Mouse (Mus musculus) right cerebral cortex, adult 18-20 months (tissue): ENCODE results near the gene Slc35g1.

ENCODE experiments used
- DNase-seq: peaks from one replicate; pipeline ENCODE4 v3.0.0; 2022; ENCODE audit warnings: mixed read lengths

The Slc35g1 gene

GRCm38 (mm10) chr19:38397004-38397403 lies 1.2 kb downstream of the Slc35g1 start:
- no peak for DNase-seq

GRCm38 (mm10) chr19:38398966-38399365 lies 3.2 kb downstream of the Slc35g1 start:
- DNase-seq: no peak

- no peak for DNase-seq
Observed at GRCm38 (mm10) chr19:38400851-38401250, 5.1 kb downstream of the Slc35g1 start.

- DNase-seq: no peak
Observed at GRCm38 (mm10) chr19:38401416-38401815, 5.6 kb downstream of the Slc35g1 start.

- no peak for DNase-seq
Observed at GRCm38 (mm10) chr19:38410357-38411056, 14.7 kb downstream of the Slc35g1 start.

- DNase-seq: no peak
Observed at GRCm38 (mm10) chr19:38413861-38414260, 18.1 kb downstream of the Slc35g1 start.

- no peak for DNase-seq
Observed at GRCm38 (mm10) chr19:38418819-38419423, 23.1 kb downstream of the Slc35g1 start.

GRCm38 (mm10) chr19:38420751-38421295 lies 25.0 kb downstream of the Slc35g1 start:
- DNase-seq: no peak

GRCm38 (mm10) chr19:38421436-38421835 lies 25.7 kb downstream of the Slc35g1 start:
- no peak for DNase-seq

- DNase-seq: no peak
Observed at GRCm38 (mm10) chr19:38422926-38423325, 27.1 kb downstream of the Slc35g1 start.

GRCm38 (mm10) chr19:38423884-38424283 lies 28.1 kb downstream of the Slc35g1 start:
- peak; percentile 14 for DNase-seq

- no peak for DNase-seq
Observed at GRCm38 (mm10) chr19:38424581-38424980, 28.8 kb downstream of the Slc35g1 start.

GRCm38 (mm10) chr19:38429269-38429668 lies 33.5 kb downstream of the Slc35g1 start:
- DNase-seq: no peak

GRCm38 (mm10) chr19:38430475-38430874 lies 34.7 kb downstream of the Slc35g1 start:
- DNase-seq: no peak

- DNase-seq: no peak
Observed at GRCm38 (mm10) chr19:38431326-38431725, 35.5 kb downstream of the Slc35g1 start.

- DNase-seq: no peak
Observed at GRCm38 (mm10) chr19:38432021-38432420, 36.2 kb downstream of the Slc35g1 start.

- DNase-seq: peak; percentile 8
Observed at GRCm38 (mm10) chr19:38433381-38433780, 37.6 kb downstream of the Slc35g1 start.

GRCm38 (mm10) chr19:38435221-38435620 lies 39.4 kb downstream of the Slc35g1 start:
- DNase-seq: no peak

GRCm38 (mm10) chr19:38441860-38442259 lies 46.1 kb downstream of the Slc35g1 start:
- DNase-seq: no peak

GRCm38 (mm10) chr19:38445758-38446157 lies 50.0 kb downstream of the Slc35g1 start:
- DNase-seq: no peak
